Mouse (Mus musculus) embryonic facial prominence, embryonic 12.5 days (tissue): ENCODE measurements around the gene Gm6309. TPM values are rescaled to one million over a fixed set of nuclear protein-coding genes. Genes with fewer than 3 reads are reported as not detected.
"Not testable (repeated sequence)": the region's sequence is repeated elsewhere in the genome, so short reads cannot be mapped to it uniquely, and the experiment has no call there.

ENCODE experiments used
- ATAC-seq: fragments of 200-750 bp; cut with Nextera tagmentation; 2 replicates; pipeline ENCODE4 v1.8.0; 2017; ENCODE audit not compliant: insufficient number of reproducible peaks, insufficient read depth, low FRiP score, low TSS enrichment
- H3K27ac ChIP-seq: fragments of 300-500 bp; sonication (generic); 2 replicates; pipeline ENCODE4 v1.5.1; 2016; ENCODE audit warnings: mild to moderate bottlenecking
- H3K27me3 ChIP-seq: fragments of 300-500 bp; sonication (generic); 2 replicates; pipeline ENCODE4 v1.6.1; 2016; ENCODE audit warnings: mild to moderate bottlenecking, moderate library complexity
- H3K36me3 ChIP-seq: fragments of 300-500 bp; sonication (generic); 2 replicates; pipeline ENCODE4 v1.6.1; 2016; ENCODE audit warnings: mild to moderate bottlenecking
- H3K4me1 ChIP-seq: fragments of 300-500 bp; sonication (generic); 2 replicates; pipeline ENCODE4 v1.6.1; 2016
- H3K4me2 ChIP-seq: fragments of 300-500 bp; sonication (generic); replicated peaks from 2 replicates; pipeline ENCODE4 v1.6.1; 2016; ENCODE audit warnings: mild to moderate bottlenecking, moderate library complexity
- H3K4me3 ChIP-seq: fragments of 300-500 bp; sonication (generic); 2 replicates; pipeline ENCODE4 v1.5.1; 2016; ENCODE audit warnings: mild to moderate bottlenecking
- H3K9ac ChIP-seq: fragments of 300-500 bp; sonication (generic); 2 replicates; pipeline ENCODE4 v1.6.1; 2016; ENCODE audit warnings: mild to moderate bottlenecking, moderate library complexity
- H3K9me3 ChIP-seq: fragments of 300-500 bp; sonication (generic); 2 replicates; pipeline ENCODE4 v1.6.1; 2016; ENCODE audit warnings: mild to moderate bottlenecking, moderate library complexity
- WGBS: fragments of 180-500 bp; shearing (Covaris S2); methylation state at CpG from one replicate; pipeline ENCODE4 v1.1.7; 2016; 5-methylcytosine and 5-hydroxymethylcytosine counted together
- polyA plus RNA-seq: library from polyadenylated mRNA; unstranded; fragments of >200 nt; fragmentation: Nextera tagmentation; extraction: Ambion mirVana; gene quantifications from 2 replicates; pipeline ENCODE4 v1.2.1, GENCODE M21; 2016

Gm6309 gene
- polyA plus RNA-seq, result not detected in 2 replicates

GRCm38 (mm10) chr5:146170621-146171020 lies at the start of gene Gm6309:
Gene Gm6309 (minus strand): TSS chr5:146170721.
- not testable (repeated sequence) for H3K9ac ChIP-seq, H3K4me2 ChIP-seq, H3K36me3 ChIP-seq, H3K9me3 ChIP-seq, H3K27me3 ChIP-seq, ATAC-seq, H3K27ac ChIP-seq, H3K4me3 ChIP-seq, H3K4me1 ChIP-seq
- WGBS, result 82% methylated on average over 2 of the region's 2 CpGs

- no peaks in the 10 kb centered on the region for H3K4me1 ChIP-seq
- H3K9me3 ChIP-seq, result no peaks in the 10 kb centered on the region
- H3K27ac ChIP-seq, result no peak overlapping the region
- H3K4me2 ChIP-seq, result no peak overlapping the region
- H3K27me3 ChIP-seq, result no peaks in the 10 kb centered on the region
- H3K36me3 ChIP-seq, result peaks cover 72% of the 10 kb centered on the region
- H3K9ac ChIP-seq, result no peak overlapping the region
- WGBS, result 93% methylated on average over 5 of the region's 5 CpGs
- no peak for ATAC-seq
- H3K4me3 ChIP-seq, result no peak overlapping the region
Measured at GRCm38 (mm10) chr5:146205537-146205936, 35.0 kb upstream of the Gm6309 start.

GRCm38 (mm10) chr5:146203921-146204320 lies 33.4 kb upstream of the Gm6309 start:
- no peak for ATAC-seq
- H3K9me3 ChIP-seq, result no peaks in the 10 kb centered on the region
- H3K4me2 ChIP-seq, result no peak overlapping the region

GRCm38 (mm10) chr5:146200580-146200979 lies 30.1 kb upstream of the Gm6309 start:
- H3K4me3 ChIP-seq, result no peak overlapping the region
- no peak overlapping the region for H3K4me2 ChIP-seq
- H3K4me1 ChIP-seq, result no peaks in the 10 kb centered on the region
- ATAC-seq, result no peak
- WGBS, result 96% methylated on average over 6 of the region's 6 CpGs
- H3K27me3 ChIP-seq, result no peaks in the 10 kb centered on the region
- H3K9ac ChIP-seq, result no peak overlapping the region
- H3K27ac ChIP-seq, result no peak overlapping the region
- peaks cover 30% of the 10 kb centered on the region for H3K36me3 ChIP-seq
- no peaks in the 10 kb centered on the region for H3K9me3 ChIP-seq

More at GRCm38 (mm10) chr5:146203921-146204320, 33.4 kb upstream of the Gm6309 start:
- 75% methylated on average over 2 of the region's 2 CpGs for WGBS
- Histone ChIP-seq H3K27me3 (no peaks in the 10 kb centered on the region), H3K4me3 (no peak overlapping the region), H3K4me1 (no peaks in the 10 kb centered on the region), H3K27ac (no peak overlapping the region), H3K9ac (no peak overlapping the region), H3K36me3 (peaks cover 61% of the 10 kb centered on the region)

GRCm38 (mm10) chr5:146199540-146199939 lies 29.0 kb upstream of the Gm6309 start:
- Histone ChIP-seq H3K27me3 (no peaks in the 10 kb centered on the region), H3K27ac (no peak overlapping the region), H3K4me3 (no peak overlapping the region), H3K9me3 (no peaks in the 10 kb centered on the region), H3K4me2 (no peak overlapping the region), H3K36me3 (peaks cover 23% of the 10 kb centered on the region), H3K9ac (no peak overlapping the region), H3K4me1 (no peaks in the 10 kb centered on the region)
- no peak for ATAC-seq
- WGBS, result 77% methylated on average over 2 of the region's 2 CpGs

- H3K9ac ChIP-seq, result no peak overlapping the region
- no peak overlapping the region for H3K4me2 ChIP-seq
- ATAC-seq, result no peak
- no peaks in the 10 kb centered on the region for H3K4me1 ChIP-seq
- H3K27ac ChIP-seq, result no peak overlapping the region
- no peak overlapping the region for H3K4me3 ChIP-seq
- no peaks in the 10 kb centered on the region for H3K9me3 ChIP-seq
- peaks cover 18% of the 10 kb centered on the region for H3K36me3 ChIP-seq
- H3K27me3 ChIP-seq, result no peaks in the 10 kb centered on the region
Measured at GRCm38 (mm10) chr5:146199073-146199472, 28.6 kb upstream of the Gm6309 start.

- WGBS, result 79% methylated on average over 8 of the region's 8 CpGs
- H3K9me3 ChIP-seq, result no peaks in the 10 kb centered on the region
Measured at GRCm38 (mm10) chr5:146193360-146193759, 22.8 kb upstream of the Gm6309 start.

GRCm38 (mm10) chr5:146190501-146191269 lies 20.2 kb upstream of the Gm6309 start:
- Histone ChIP-seq H3K27ac (no peak overlapping the region), H3K4me2 (no peak overlapping the region), H3K4me3 (no peak overlapping the region), H3K4me1 (no peaks in the 10 kb centered on the region), H3K9me3 (no peaks in the 10 kb centered on the region), H3K9ac (no peak overlapping the region), H3K27me3 (no peaks in the 10 kb centered on the region), H3K36me3 (no peaks in the 10 kb centered on the region)
- 49% methylated on average over 3 of the region's 3 CpGs for WGBS
- ATAC-seq, result no peak

More at GRCm38 (mm10) chr5:146193360-146193759, 22.8 kb upstream of the Gm6309 start:
- Histone ChIP-seq H3K27ac (no peak overlapping the region), H3K4me3 (no peak overlapping the region), H3K4me2 (no peak overlapping the region), H3K27me3 (no peaks in the 10 kb centered on the region), H3K4me1 (no peaks in the 10 kb centered on the region), H3K36me3 (no peaks in the 10 kb centered on the region), H3K9ac (no peak overlapping the region)
- ATAC-seq, result no peak

GRCm38 (mm10) chr5:146190093-146190492 lies 19.6 kb upstream of the Gm6309 start:
- ATAC-seq, result no peak
- Histone ChIP-seq H3K9me3 (no peaks in the 10 kb centered on the region), H3K4me1 (no peaks in the 10 kb centered on the region), H3K36me3 (no peaks in the 10 kb centered on the region), H3K27ac (no peak overlapping the region), H3K4me2 (no peak overlapping the region), H3K9ac (no peak overlapping the region), H3K4me3 (no peak overlapping the region), H3K27me3 (no peaks in the 10 kb centered on the region)
- WGBS, result 71% methylated on average over 4 of the region's 4 CpGs

GRCm38 (mm10) chr5:146188712-146189111 lies 18.2 kb upstream of the Gm6309 start:
- Histone ChIP-seq H3K4me3 (no peak overlapping the region), H3K36me3 (no peaks in the 10 kb centered on the region), H3K4me2 (no peak overlapping the region), H3K4me1 (no peaks in the 10 kb centered on the region), H3K9ac (no peak overlapping the region), H3K27ac (no peak overlapping the region), H3K27me3 (no peaks in the 10 kb centered on the region), H3K9me3 (no peaks in the 10 kb centered on the region)
- ATAC-seq, result no peak
- 90% methylated on average over 7 of the region's 7 CpGs for WGBS

- WGBS, result 95% methylated on average over 1 of the region's 1 CpGs
Measured at GRCm38 (mm10) chr5:146188144-146188543, 17.6 kb upstream of the Gm6309 start.

GRCm38 (mm10) chr5:146187441-146187840 lies 16.9 kb upstream of the Gm6309 start:
- H3K27ac ChIP-seq, H3K4me1 ChIP-seq, H3K9me3 ChIP-seq, H3K27me3 ChIP-seq, H3K36me3 ChIP-seq, H3K4me2 ChIP-seq, ATAC-seq, H3K9ac ChIP-seq, H3K4me3 ChIP-seq: not testable (repeated sequence)
- 32% methylated on average over 5 of the region's 5 CpGs for WGBS

More at GRCm38 (mm10) chr5:146188144-146188543, 17.6 kb upstream of the Gm6309 start:
- H3K4me1 ChIP-seq, result no peaks in the 10 kb centered on the region
- no peak overlapping the region for H3K9ac ChIP-seq
- H3K27me3 ChIP-seq, result no peaks in the 10 kb centered on the region
- H3K4me3 ChIP-seq, result no peak overlapping the region
- H3K27ac ChIP-seq, result no peak overlapping the region
- H3K36me3 ChIP-seq, result no peaks in the 10 kb centered on the region
- H3K4me2 ChIP-seq, result no peak overlapping the region
- no peak for ATAC-seq
- H3K9me3 ChIP-seq, result no peaks in the 10 kb centered on the region
